Mouse (Mus musculus) lung, adult 18-20 months (tissue): ENCODE data around the gene Ogg1.
A peak's percentile ranks its signal among the peaks of the same experiment; 100 is the strongest.
"Not testable (repeated sequence)": the region's sequence is repeated elsewhere in the genome, so short reads cannot be mapped to it uniquely, and the experiment has no call there.

Experiments
- DNase-seq, 2 experiments: peaks; one replicate each; pipeline ENCODE4 v3.0.0; 2022; ENCODE audit warnings: mixed read lengths in 2 of 2

Gene Ogg1

GRCm38 (mm10) chr6:113332734-113333133 lies 6.0 kb downstream of the Ogg1 start:
- DNase-seq = not testable (repeated sequence)

- peak; percentile 60 to 66 for DNase-seq
Measured at GRCm38 (mm10) chr6:113333137-113333950, 6.6 kb downstream of the Ogg1 start.

GRCm38 (mm10) chr6:113334216-113334615 lies 7.4 kb downstream of the Ogg1 start:
- DNase-seq = no peak

GRCm38 (mm10) chr6:113336852-113337620 lies 10.3 kb downstream of the Ogg1 start:
- DNase-seq = no peak

GRCm38 (mm10) chr6:113341574-113341973 lies 14.8 kb downstream of the Ogg1 start:
- peak; percentile 23 to 38 for DNase-seq

GRCm38 (mm10) chr6:113342297-113342696 lies 15.5 kb downstream of the Ogg1 start:
- no peak for DNase-seq

- peak; percentile 88 to 89 for DNase-seq
Measured at GRCm38 (mm10) chr6:113343177-113344092, 16.7 kb downstream of the Ogg1 start, which contains the start of gene Camk1. TSS of gene Camk1 (minus strand) at chr6:113343984.

- peak; percentile 90 to 93 for DNase-seq
Measured at GRCm38 (mm10) chr6:113344321-113344720, 17.5 kb downstream of the Ogg1 start.

GRCm38 (mm10) chr6:113346897-113347296 lies 20.1 kb downstream of the Ogg1 start:
- no peak for DNase-seq

GRCm38 (mm10) chr6:113350538-113350937 lies 23.8 kb downstream of the Ogg1 start:
- DNase-seq = no peak

- DNase-seq = no peak
Measured at GRCm38 (mm10) chr6:113351161-113351560, 24.4 kb downstream of the Ogg1 start.

- no peak for DNase-seq
Measured at GRCm38 (mm10) chr6:113351653-113352052, 24.9 kb downstream of the Ogg1 start.

GRCm38 (mm10) chr6:113352820-113353219 lies 26.0 kb downstream of the Ogg1 start:
- no peak for DNase-seq

GRCm38 (mm10) chr6:113353696-113354095 lies 26.9 kb downstream of the Ogg1 start:
- no peak for DNase-seq

- no peak for DNase-seq
Measured at GRCm38 (mm10) chr6:113361476-113361875, 34.7 kb downstream of the Ogg1 start.

- DNase-seq = no peak
Measured at GRCm38 (mm10) chr6:113362241-113362640, 35.5 kb downstream of the Ogg1 start.

GRCm38 (mm10) chr6:113364518-113365135 lies 37.9 kb downstream of the Ogg1 start:
- no peak for DNase-seq

GRCm38 (mm10) chr6:113366639-113367038 lies 39.9 kb downstream of the Ogg1 start:
- DNase-seq = no peak

GRCm38 (mm10) chr6:113367574-113367973 lies 40.8 kb downstream of the Ogg1 start:
- DNase-seq = no peak

- DNase-seq = no peak
Measured at GRCm38 (mm10) chr6:113368124-113368523, 41.4 kb downstream of the Ogg1 start.

GRCm38 (mm10) chr6:113368577-113368976 lies 41.8 kb downstream of the Ogg1 start:
- no peak for DNase-seq
